Mouse (Mus musculus) right cerebral cortex, postnatal 14 days (tissue): ENCODE results near the gene 2310033P09Rik.
"Not testable (repeated sequence)": the region's sequence is repeated elsewhere in the genome, so short reads cannot be mapped to it uniquely, and the experiment has no call there.

ENCODE experiments used
- DNase-seq: peaks from one replicate; pipeline ENCODE4 v3.0.0; 2022

The 2310033P09Rik gene

DNA sequence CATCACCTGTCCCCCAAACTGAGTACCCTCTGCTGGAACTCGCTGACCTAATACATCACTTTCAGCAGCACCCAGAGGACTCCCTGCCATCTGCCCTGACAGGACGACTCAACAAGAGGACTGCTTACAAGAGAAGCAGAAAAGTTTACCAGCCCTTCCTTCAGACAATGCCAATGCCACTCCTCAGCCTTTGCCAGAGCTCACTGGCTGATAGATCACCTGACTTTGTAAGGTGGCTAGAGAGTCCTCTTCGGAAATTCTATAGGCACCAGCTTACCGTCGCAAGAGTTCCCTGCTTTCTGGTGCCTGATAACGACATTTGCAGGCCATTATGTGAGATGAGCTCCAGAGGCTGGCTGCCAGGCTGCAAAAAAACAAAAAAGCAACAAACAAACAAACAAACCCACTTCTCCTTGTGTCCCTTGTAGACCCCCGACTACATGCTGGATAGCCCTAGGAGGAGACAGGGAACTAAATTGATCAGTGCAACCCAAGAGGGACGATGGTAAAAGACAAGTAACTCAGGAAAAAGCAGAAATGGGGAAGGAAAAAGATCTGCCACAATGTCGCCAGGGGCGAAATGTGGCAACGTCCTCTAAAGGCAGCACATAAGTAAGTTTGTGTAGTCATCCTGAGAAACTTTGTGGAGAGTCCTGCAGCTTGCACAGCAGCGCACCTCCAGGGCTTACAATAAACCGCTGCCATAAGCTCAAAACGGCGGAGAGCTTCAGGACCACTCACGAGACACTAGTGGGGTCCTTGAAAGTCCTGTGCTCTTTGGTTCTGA lies 6.7 kb upstream of the 2310033P09Rik start:
- DNase-seq = no peak

DNA sequence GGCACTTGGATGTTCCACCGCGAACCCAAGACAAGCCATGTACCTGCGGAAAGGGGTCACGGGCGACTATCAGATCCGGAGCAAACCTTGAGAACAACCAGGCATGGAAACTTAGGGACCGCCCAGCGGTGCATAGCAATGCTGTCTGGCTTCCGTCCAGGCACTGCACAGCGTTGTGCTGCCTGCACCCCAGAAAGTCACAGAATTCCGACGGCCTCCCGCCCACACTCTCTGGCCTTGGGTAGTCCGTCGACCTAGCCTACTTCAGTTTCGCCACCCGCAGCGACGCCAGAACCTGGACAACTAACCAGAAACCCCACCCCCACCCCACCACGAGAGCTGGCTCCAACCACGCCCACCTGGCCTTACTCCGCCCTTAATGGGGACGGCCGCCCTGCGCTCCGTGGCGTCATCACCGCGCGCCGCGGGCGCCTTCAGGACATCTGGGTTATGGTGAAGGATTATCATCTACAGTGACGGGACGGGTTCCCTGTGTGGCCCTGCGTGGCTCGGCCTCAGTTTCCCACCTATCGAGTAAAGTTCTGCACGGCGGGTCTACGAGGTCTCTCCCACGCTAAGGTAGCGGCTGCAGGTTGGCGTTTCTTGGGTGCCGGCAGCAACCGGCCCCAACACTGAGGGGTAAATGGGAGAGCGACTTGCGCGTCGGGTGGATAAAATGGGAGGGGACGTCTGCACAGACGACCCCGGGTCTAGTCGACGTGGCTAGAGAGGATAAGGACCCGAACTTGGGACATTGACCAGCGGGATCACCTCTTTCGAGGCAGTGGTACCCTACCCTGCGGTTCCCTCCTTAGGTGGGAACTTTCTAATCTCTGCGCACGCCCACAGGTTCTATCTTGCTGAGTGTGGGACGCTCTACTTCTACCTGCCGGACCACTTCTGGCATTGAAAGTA lies 5.8 kb upstream of the 2310033P09Rik start, which contains the start of gene Mrpl55:
TSS of gene Mrpl55 (plus strand) at position 406 of the 915 bp plus-strand sequence.
- peak; percentile 96 for DNase-seq

DNA sequence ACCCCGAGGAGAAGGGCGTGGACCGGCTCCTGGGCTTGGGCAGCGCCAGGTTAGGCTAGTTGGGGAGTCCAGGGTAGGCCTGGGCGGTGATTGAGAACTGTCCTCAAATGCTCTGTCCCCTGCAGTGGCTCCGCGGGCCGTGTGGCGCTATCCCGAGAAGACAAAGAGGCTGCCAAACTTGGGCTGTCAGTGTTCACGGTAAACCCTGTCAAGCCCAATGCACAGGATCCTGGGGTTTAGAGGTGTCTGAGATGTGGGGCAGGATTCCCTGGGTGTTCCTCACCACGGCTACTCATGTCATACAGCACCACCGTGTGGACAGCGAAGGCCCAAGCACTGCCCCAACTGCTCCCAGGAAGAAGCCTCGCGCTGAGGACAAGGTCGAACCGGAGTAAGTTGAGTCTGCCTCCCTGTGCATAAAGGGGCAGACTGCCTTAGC lies 901 bp downstream of the 2310033P09Rik start:
- DNase-seq = peak; percentile 63

DNA sequence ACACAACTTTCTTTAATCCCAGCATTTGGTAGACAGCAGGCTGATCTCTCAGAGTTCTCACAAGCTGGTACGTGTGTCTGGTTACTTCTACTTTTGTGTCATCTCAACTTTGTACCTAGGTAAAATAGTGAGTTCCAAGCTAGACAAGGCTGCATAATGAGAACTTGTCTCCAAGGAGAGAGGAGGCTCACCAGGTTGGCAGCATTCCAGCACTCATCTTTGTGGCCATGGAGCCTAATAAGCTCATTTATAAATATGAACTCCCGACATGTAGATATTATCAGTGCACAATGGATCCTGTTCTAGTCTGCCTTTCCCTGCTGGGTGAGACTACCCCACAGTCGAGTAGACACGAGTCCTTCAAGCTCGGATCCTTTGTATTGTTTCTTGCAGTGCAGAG lies 1.5 kb downstream of the 2310033P09Rik start:
- peak; percentile 43 for DNase-seq

DNA sequence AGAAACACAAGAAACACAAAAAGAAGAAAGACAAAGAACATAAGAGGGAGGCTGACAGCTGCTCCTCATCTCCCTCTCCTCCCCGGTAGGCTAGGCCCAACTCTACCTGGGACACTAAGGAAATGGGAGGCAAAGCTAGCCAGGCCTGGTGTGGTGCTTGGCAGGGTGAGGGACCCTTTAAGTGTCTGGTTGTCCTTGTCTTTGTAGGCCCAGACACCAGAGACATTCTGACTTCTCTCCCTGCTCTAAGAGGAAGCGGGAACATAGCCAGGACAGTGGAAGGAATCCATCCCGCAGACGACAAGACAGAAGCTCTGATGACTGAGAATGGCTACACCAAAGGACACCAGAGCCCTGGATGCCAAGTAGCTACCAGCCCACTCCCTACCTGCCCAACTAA lies 1.9 kb downstream of the 2310033P09Rik start:
- DNase-seq = no peak

DNA sequence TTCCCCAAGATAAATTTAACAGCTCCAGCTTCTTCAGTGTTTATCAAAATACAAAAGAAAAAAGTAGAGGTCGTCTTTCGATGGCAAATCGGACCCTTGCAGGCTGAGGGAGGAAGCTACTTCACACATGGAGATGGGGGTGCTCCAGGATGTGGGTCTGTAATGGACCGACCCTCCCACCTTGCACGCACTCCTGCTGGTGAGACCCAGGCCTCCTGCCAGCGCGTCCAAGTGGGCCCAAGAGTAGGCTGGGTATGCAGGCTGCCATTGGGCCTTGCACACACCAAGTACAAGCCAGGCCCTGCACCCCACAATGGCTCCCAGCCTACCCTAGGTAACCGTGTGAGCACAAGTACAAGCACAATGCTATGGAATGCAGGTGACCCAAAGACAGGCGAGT lies 3.4 kb downstream of the 2310033P09Rik start:
- not testable (repeated sequence) for DNase-seq

DNA sequence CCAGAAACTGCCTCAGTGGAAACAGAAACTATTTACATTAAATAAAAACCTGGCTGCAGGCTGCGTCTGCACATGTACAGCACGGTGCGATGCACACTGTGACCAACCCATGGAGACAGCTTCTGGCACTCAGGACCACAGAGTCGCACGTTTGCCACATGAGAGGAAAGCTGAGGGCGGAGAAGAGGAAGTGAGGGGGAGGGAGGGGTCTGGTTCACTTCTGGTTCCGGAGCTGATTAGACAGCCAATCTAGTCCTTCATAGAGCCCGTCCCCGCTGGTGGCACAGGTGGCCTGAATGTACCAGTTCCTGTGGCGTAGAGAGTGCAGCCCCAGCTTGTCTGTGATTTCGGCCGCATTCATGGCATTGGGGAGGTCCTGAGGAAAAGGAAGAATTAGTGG lies 4.2 kb downstream of the 2310033P09Rik start:
- not testable (repeated sequence) for DNase-seq

DNA sequence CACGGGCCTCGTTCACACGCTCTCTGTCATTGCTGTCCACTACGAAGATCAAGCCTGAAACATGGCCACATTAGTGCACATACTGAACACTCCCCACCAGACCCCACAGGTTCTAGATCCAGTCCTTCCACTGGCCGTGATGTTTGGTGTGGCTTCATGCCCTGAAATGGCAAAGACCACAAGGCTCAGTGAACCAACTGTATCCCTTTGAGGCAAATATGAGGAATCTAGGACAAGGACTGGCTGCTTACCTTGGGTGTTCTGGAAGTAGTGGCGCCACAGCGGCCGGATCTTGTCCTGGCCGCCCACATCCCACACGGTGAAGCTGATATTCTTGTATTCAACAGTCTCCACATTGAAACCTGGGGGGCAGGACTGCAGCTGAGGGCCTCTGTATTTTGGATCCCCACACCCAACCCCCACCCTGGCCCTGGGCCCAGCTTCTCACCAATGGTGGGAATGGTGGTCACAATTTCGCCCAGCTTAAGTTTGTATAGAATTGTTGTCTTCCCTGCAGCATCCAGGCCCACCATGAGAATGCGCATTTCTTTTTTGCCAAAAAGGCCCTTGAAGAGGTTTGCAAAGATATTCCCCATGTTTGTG lies 4.9 kb downstream of the 2310033P09Rik start:
- DNase-seq = no peak

DNA sequence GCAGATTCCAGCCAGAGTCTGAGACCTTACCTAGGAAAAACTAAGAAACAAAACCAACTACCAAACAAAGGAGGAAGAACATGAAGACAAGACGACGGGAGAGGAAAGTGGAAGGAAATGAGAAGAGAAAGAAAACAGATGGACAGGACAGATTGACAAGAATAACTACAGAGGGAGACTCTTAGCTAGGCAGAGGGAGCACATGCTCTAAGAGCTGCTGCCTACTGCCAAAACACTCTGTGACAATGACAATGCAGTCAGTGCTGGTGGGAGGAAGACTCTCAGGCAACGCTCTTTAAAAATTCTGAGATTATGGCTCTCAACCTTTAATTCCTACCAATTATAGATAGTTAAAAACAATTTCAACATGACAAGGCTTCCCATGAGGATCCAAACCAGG lies 8.8 kb downstream of the 2310033P09Rik start:
- DNase-seq = no peak

DNA sequence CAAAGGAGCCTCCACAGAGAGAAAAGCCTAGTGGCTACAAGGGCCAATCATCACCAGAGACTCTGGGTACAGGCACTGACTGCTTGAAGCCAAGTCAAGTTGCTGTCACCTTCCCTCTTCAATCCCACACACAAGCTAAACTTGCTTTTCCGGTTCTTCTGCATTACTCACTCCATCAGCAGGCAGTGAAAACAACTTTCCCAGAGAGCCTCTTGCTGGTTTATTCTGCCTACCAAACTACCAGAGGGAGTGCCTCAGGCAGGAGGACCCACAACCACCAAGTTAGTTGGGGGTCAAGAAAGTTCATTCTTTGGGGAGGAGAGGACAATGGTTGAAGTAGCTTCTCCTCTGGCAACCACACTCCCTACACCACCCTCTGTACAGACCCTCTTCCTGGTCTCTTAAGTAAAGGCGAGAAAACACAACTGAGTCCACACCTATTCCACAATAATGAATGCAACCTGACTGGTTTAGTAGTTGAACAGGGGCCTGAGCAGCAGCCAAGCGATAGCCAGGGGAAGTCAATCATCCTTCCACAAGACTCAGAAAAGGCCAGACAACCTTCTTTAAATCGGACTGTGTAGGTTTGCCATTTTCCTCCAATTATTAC lies 10.4 kb downstream of the 2310033P09Rik start:
- DNase-seq = no peak

DNA sequence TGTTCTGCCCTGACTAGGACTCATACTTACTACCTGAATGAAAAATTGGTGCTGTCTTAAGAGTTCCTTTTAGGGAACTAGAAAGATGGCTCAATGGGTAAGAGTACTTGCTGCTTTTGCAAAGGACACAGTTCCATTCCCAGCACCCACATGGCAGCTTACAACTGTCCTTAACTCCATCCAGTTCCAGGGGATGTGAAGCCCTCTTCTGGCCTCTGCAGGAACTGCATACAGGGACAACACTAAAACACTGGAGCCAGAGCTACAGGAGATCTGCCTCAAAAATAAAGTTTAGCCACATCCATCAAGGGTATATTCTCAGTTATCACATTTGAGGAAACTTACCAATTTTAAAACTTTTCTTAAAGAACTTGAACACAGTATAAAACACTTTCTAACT lies 10.9 kb downstream of the 2310033P09Rik start:
- no peak for DNase-seq

DNA sequence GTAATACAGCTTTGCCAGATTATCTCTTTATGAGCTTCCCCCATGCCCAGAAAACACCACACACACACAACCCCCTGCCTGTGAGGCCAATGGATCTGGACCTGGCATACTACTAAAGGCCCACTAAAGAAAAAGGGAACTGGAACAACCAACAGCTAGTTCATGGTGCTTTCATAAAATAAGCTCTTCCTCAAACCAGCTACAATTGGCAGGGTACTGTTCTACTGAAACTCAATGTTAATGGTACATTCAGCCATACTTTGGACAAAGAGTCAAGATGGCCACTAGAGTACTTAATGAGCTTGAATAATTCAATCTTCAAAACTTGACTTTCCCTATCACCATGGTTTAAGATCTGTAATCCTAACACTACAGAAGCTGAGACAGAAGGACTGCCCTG lies 13.5 kb downstream of the 2310033P09Rik start:
- DNase-seq = no peak

DNA sequence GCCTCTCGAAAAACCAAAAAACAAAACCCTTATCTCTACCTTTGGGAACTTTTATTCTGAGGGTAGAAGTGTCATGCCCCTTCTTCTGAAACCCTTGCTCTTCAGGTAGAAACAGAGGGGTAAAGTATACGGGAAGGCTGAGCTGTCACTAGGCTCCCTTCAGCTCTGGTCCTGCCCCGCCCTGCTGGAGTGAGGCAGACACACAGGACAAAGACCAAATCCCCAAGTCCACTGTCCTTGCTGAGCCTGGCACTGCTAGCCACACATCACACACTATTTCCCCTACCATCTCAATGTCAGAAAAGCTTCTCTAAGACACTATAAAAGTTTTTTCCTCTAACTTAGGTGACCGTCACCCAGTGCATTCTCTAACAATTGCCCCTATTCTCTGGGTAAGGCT lies 14.2 kb downstream of the 2310033P09Rik start:
- DNase-seq = no peak

DNA sequence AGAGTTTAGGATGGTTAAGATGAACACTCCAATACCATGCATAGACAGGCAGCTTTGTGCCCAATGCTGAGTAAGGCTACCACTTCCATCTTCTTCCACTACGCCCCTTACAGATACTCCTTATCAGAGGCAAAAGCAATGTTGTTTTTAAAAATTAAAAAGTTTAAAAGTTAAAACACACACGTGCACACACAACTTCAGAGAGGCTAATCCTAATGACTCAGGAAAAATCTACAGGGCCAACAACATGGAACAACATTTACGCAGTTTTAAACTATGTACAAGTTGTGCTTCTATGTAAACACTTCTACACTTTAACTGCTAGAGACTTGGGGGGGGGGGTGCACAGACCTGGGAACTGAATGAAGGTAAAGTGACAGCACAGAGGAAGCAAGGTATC lies 15.9 kb downstream of the 2310033P09Rik start:
- DNase-seq = no peak

DNA sequence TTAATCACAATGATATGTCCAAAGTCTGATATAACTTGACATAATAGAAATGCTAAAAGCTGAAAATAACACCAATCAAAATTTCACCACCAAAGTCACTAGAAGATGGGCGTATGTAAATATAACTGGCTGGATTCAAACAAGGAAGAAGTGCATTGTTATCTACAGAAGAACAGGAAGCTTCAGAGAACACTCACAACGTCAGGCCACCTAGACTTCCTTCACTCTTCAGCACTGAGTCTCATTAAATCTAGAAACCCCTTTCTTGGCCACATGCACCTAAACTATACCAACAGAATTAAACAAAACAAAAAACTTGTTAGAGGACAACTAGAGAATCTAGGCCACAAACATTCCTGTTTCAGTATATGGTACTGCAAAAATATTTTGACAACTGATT lies 16.3 kb downstream of the 2310033P09Rik start:
- no peak for DNase-seq

DNA sequence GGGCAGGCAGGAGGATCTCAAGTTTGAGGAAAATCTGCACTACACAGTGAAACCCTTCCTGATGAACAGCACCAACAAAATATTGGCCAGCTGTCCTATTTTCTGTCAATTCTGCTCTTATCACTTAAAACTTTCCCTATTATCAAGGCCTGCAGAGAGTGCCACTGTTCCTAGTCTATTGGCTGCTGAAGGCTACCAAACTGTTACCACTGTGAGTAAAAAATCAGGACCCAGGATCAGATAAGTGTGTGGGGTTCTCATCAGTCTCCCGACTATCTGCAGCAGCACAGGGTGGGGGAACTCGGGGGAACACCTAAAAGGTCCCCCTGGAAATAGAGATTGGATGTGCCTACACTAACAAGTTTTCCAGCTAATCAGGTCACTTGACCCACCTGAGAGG lies 17.0 kb downstream of the 2310033P09Rik start:
- DNase-seq = no peak

DNA sequence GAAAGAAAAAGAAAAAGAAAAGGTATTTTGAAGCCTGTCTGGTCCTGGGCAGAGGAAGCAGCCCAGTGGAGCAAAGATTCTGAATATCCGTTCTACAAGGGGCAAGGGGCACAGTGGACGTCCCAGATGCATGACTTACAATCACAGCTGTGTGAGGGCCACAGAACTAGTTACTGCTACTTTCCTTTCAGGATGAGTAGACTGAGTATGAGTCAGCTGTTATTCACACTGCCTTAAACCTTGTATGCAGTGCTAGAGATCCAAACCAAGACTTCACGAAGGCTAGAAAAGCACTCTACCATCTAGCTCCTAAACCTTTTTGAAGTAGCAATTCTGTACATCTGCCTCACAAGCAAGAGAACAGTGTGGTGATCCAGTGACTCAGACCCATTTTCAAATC lies 18.1 kb downstream of the 2310033P09Rik start:
- DNase-seq = no peak

DNA sequence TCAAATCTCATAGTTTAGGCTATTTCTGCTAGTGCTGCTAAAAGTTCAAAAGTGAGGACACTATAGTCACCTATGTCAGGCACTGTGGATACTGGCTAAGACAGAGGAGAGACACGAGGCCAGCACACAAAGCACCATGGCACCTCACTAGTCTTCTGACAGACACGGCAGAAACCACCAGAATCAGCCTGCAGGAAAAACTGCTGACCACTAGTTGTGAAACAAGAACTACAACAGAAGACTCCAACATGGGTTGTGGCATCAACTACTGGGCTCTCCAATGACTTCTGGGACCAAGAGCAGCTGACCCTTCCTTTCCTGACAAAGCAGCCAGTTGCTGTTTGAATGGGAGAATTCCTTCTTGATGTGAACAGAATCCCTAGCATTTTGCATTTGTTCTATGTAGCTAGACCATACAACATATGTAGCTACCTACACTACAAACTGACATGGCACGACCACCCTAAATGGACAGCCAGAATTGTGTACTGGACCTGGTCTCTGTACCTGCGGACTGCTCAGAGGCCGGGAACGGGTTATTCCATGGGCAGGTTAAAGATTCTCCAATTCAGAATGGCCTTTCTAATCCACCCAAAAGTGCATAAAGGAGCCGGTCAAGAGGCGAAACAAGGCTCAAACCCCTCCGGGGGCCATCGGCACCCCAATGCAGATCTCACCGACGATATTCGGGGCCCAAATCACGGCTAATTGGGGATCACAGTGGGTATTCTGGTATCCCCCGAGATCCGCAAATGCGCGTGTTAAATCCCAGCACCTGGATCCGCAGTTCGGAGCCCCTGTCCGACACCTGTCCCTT lies 18.9 kb downstream of the 2310033P09Rik start:
- no peak for DNase-seq

DNA sequence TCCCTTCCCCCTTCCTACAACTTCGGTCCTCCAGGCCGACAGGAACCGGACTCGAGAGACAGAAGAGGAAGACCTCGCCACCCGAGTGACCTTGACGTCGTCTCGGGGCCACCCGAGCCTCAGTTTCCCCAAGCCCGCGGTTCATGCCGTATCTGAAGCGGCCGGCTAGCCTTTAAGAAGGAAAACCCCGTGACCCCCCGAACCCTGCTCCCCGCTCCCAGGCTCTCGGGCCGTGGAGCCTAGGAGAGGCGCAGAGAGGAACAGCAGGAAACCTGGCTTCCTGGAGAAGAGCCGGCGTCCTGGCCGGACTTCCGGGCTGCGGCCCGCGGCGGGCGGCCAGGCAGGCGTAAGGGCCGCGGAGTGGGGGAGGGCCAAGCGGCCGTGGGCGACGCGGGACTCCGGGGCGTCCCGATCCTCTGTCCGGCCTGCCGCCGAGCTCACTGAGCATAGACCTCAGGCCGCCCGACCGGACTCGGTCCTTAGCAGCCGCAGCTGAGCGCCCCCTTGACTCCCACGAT lies 19.5 kb downstream of the 2310033P09Rik start:
- DNase-seq = no peak

DNA sequence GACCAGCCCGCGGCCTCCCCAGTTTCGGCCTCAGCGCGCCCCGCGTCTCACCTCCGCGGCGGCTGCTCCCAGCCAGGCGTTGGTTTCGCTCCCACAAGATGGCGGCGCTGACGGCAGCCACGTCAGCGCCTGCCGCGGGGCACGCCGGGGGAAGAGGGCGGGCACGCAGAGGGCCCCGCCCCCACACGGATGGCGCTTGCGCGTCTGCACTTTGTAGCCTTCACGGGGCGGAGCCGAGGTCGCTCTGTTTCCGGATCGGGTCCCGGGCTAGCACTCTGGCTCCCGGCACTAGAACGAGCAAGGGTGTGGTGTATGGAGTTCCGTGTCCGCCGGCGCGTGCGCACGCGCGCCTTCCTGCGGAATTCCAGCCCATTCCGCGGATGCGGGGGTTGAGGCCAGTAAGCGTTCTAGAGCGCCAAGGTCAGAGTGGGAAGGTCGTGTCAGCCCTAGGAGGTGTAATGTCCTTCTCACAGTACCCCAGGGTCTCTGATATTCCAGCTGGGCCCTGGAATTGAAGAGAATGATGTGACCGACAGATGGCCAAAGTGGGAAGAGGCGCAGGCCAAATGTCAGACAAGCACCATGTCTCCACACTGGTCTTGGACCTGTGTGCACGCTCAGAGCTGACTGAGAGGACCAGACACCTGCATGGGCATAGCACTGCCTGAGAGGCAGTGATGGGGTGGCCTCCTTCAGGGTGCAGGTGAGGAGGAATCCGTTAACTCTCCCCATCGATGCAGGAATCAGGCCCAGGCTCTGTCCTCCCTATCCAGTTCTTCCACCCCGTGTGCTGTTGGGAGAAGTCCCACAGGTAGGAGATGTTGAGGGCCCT lies 20.2 kb downstream of the 2310033P09Rik start, which contains the start of gene Arf1:
TSS of gene Arf1 (minus strand) at position 149 of the 832 bp plus-strand sequence.
- peak; percentile 98 for DNase-seq
